Mouse (Mus musculus): ENCODE measurements around the gene Klhdc8b. TPM values are rescaled to one million over a fixed set of nuclear protein-coding genes. Genes with fewer than 3 reads are reported as not detected.

The Klhdc8b gene
- 2.2 to 5.0 TPM (median 4.3 TPM) in 4 replicates for total RNA-seq (2023; ENCODE audit: inconsistent age)

GRCm38 (mm10) chr9:108461181-108461631 lies at the start of gene Klhdc8b:
TSS of gene Klhdc8b (minus strand) at chr9:108461581.

DNA sequence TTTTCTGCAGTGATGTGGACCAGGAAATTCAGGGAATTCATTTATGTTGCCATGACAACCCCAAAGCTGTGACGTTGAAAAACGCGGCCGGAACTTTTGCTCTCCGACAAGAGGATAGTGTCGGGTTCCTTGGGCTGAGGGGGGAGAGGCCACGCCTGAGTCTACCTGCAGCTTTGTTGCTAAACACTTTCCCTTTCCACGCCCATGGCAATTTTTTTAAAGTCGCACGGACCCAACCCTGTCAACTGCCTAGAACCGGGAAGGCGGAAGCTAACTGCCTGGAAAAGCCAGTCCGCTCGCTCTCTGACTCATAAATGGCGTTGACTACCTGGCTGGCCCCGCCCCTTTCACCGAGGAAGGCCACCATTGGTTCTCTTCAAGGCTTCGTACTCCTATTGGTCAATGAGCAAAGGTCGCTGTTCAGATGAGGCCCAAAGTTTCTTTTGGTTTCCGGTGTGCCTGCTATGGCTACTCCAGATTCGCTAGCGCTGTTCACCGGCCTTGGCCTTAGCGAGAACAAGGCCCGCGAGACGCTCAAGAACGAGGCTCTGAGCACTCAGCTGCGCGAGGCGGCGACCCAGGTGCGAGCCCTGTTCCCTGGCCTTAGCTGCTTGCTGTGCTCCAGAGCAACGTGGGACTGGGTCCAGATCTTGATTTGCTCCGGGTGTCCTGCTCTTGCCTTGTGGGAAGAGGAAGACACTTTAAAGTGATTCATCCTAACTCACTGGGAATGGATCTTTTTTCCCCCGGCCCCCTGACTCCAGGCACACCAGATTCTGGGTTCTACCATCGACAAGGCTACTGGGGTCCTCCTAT lies 46.4 kb upstream of the Klhdc8b start, which contains the start of gene Qars:
TSS of gene Qars (plus strand) at position 88 of the 816 bp plus-strand sequence.

DNA sequence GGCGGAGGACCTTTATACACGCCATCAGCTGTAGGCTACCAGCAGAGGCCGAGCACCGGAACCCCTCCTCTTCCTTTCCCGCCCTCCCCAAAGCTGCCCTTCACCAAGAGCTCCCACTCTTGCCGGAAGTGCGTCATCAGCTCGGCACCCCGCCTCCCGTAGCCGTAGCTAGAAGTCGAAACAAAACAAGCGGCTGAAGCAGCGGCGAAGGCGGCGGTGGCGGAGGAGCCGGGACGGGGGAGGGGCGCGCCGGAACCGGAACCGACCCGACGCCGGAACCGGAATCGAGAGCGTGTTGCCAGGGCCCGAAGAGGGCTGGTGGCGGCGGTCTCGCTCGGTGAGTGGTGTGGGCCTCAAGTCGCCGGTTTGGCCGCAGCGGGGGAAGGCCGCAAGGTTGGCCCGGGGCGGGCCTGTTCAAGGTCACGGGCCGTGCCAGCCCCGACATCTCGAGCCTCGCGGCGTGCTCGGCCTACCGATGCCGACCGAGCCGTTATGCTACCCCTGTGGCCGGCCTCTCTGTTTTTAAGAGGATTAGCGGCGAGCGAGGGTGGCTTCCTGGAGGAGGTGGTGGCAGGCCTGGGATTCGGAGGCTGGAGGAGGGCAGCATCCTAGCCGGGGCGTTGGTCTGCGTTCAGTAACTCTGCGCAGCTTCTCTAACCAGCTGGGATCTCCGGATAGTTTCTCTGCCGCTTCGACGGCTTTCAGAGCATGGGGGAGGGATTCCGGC lies 29.3 kb upstream of the Klhdc8b start, which contains the start of gene Usp19:
TSS of gene Usp19 (plus strand) at position 44 of the 727 bp plus-strand sequence.

GRCm38 (mm10) chr9:108479721-108480351 lies 18.5 kb upstream of the Klhdc8b start, which contains the start of gene Lamb2:
TSS of gene Lamb2 (plus strand) at chr9:108479736.

GRCm38 (mm10) chr9:108460319-108461178 lies 832 bp downstream of the Klhdc8b start, which contains the start of gene Ccdc71:
TSS of gene Ccdc71 (plus strand) at chr9:108460527.

DNA sequence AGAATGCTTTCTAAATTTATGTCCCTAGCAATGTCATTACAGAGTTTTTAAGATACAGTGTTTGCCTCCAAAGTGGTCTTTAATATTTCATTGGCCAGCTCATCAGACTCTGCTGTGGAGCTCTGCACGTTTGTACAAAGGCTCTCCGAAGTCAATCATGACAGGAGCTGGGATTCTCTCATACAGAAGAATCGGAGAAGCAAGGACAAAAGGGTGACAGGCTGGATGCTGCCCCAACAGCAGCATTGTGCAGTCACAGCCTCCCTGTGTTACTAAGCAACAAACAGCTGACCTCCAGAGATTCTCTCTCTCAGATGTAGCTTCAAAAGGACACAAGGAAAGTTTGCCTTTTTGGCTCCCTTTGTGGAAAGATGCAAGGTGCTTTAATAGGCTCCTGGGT lies 25.2 kb downstream of the Klhdc8b start, which contains the start of gene BC048562:
TSS of gene BC048562 (plus strand) at position 301 of the 400 bp plus-strand sequence.

GRCm38 (mm10) chr9:108428384-108428783 lies 33.0 kb downstream of the Klhdc8b start, which contains the start of gene Ccdc36:
TSS of gene Ccdc36 (minus strand) at chr9:108428484.

Other genes starting within 250 kb of the Klhdc8b start
- gene Dag1, start 197.6 kb downstream of the Klhdc8b start, total RNA-seq (2023; ENCODE audit: inconsistent age) = 21.2 to 24.3 TPM (median 22.8 TPM) in 4 replicates
- 6.8 to 8.9 TPM (median 8.2 TPM) in 4 replicates for gene Nicn1, start 171.2 kb downstream of the Klhdc8b start, total RNA-seq (2023; ENCODE audit: inconsistent age)
- gene Amt, start 164.7 kb downstream of the Klhdc8b start, total RNA-seq (2023; ENCODE audit: inconsistent age) = 1.9 to 3.7 TPM (median 3.2 TPM) in 4 replicates
- gene Rhoa, start 155.5 kb downstream of the Klhdc8b start, total RNA-seq (2023; ENCODE audit: inconsistent age) = 469 to 484 TPM (median 479 TPM) in 4 replicates
- 9.0 to 13.3 TPM (median 11.3 TPM) in 4 replicates for gene Tcta, start 155.4 kb downstream of the Klhdc8b start, total RNA-seq (2023; ENCODE audit: inconsistent age)
- 326 to 331 TPM (median 330 TPM) in 4 replicates for gene Gpx1, start 122.7 kb downstream of the Klhdc8b start, total RNA-seq (2023; ENCODE audit: inconsistent age)
- gene Usp4, start 113.7 kb downstream of the Klhdc8b start, total RNA-seq (2023; ENCODE audit: inconsistent age) = 170 to 178 TPM (median 173 TPM) in 4 replicates
- 5.1 to 8.1 TPM (median 5.3 TPM) in 4 replicates for gene 1700102P08Rik, start 68.8 kb downstream of the Klhdc8b start, total RNA-seq (2023; ENCODE audit: inconsistent age)
- gene Ccdc36, start 33.1 kb downstream of the Klhdc8b start, total RNA-seq (2023; ENCODE audit: inconsistent age) = not detected in 4 replicates
- not detected in 4 replicates for gene BC048562, start 25.1 kb downstream of the Klhdc8b start, total RNA-seq (2023; ENCODE audit: inconsistent age)
- gene Ccdc71, start 1.1 kb downstream of the Klhdc8b start, total RNA-seq (2023; ENCODE audit: inconsistent age) = 26.7 to 37.4 TPM (median 30.9 TPM) in 4 replicates
- 0.27 to 0.93 TPM (median 0.32 TPM) in 3 of 4 replicates, not detected in the other for gene Lamb2, start 18.2 kb upstream of the Klhdc8b start, total RNA-seq (2023; ENCODE audit: inconsistent age)
- gene Usp19, start 29.0 kb upstream of the Klhdc8b start, total RNA-seq (2023; ENCODE audit: inconsistent age) = 286 to 324 TPM (median 289 TPM) in 4 replicates
- gene Qars, start 46.1 kb upstream of the Klhdc8b start, total RNA-seq (2023; ENCODE audit: inconsistent age) = 184 to 210 TPM (median 200 TPM) in 4 replicates
- gene Qrich1, start 55.2 kb upstream of the Klhdc8b start, total RNA-seq (2023; ENCODE audit: inconsistent age) = 213 to 222 TPM (median 216 TPM) in 4 replicates
- gene Impdh2, start 98.7 kb upstream of the Klhdc8b start, total RNA-seq (2023; ENCODE audit: inconsistent age) = 190 to 206 TPM (median 192 TPM) in 4 replicates
- gene Ndufaf3, start 105.9 kb upstream of the Klhdc8b start, total RNA-seq (2023; ENCODE audit: inconsistent age) = 26.7 to 34.9 TPM (median 34.0 TPM) in 4 replicates
- 93.0 to 123 TPM (median 103 TPM) in 4 replicates for gene Dalrd3, start 108.3 kb upstream of the Klhdc8b start, total RNA-seq (2023; ENCODE audit: inconsistent age)
- gene Wdr6, start 117.2 kb upstream of the Klhdc8b start, total RNA-seq (2023; ENCODE audit: inconsistent age) = 40.0 to 43.3 TPM (median 41.3 TPM) in 4 replicates
- gene P4htm, start 136.1 kb upstream of the Klhdc8b start, total RNA-seq (2023; ENCODE audit: inconsistent age) = 4.6 to 7.5 TPM (median 5.5 TPM) in 4 replicates
- gene Arih2, start 187.8 kb upstream of the Klhdc8b start, total RNA-seq (2023; ENCODE audit: inconsistent age) = 146 to 163 TPM (median 155 TPM) in 4 replicates
- 14.4 to 21.3 TPM (median 19.8 TPM) in 4 replicates for gene Slc25a20, start 200.5 kb upstream of the Klhdc8b start, total RNA-seq (2023; ENCODE audit: inconsistent age)
- gene Prkar2a, start 227.7 kb upstream of the Klhdc8b start, total RNA-seq (2023; ENCODE audit: inconsistent age) = 8.5 to 10.4 TPM (median 9.6 TPM) in 4 replicates